Mouse (Mus musculus) embryonic fibroblast, embryonic 13.5 days (primary cell): ENCODE measurements around the gene Rnf145. TPM values are rescaled to one million over a fixed set of nuclear protein-coding genes. Genes with fewer than 3 reads are reported as not detected.

Source experiments
- H3K27ac ChIP-seq: 2 replicates; pipeline ENCODE4 v1.5.1; 2012; ENCODE audit warnings: low read length, control low read depth, inconsistent platforms; ENCODE audit not compliant: insufficient read depth
- H3K4me1 ChIP-seq: 2 replicates; pipeline ENCODE4 v1.6.1; 2011; ENCODE audit warnings: low read length; ENCODE audit not compliant: control insufficient read depth, insufficient read depth
- H3K4me3 ChIP-seq: 2 replicates; pipeline ENCODE4 v1.5.1; 2011; ENCODE audit warnings: mild to moderate bottlenecking, control low read depth, low read length; ENCODE audit not compliant: insufficient read depth
- CTCF ChIP-seq: IDR thresholded peaks from 2 replicates; pipeline ENCODE4 v1.5.1; 2011; ENCODE audit warnings: mild to moderate bottlenecking, control low read depth, low read length, moderate library complexity, borderline replicate concordance; ENCODE audit not compliant: insufficient read depth
- POLR2A ChIP-seq: IDR thresholded peaks from 2 replicates; pipeline ENCODE4 v1.6.1; 2011; ENCODE audit warnings: low read depth, mild to moderate bottlenecking, control low read depth, low read length, moderate library complexity
- polyA plus RNA-seq: library from polyadenylated mRNA; stranded (reverse); fragments of >200 nt; gene quantifications from 2 replicates; pipeline ENCODE4 v1.2.4, GENCODE M21; 2011; ENCODE audit warnings: low read depth; ENCODE audit not compliant: missing spikeins, insufficient read length

Gene Rnf145
- polyA plus RNA-seq, 1 experiment, result 64.8 TPM

GRCm38 (mm10) chr11:44577911-44578310, 59.1 kb downstream of the Rnf145 start:
- Histone ChIP-seq H3K4me1 (no peaks in the 10 kb centered on the region), H3K27ac (no peak overlapping the region), H3K4me3 (no peak overlapping the region)
- TF ChIP-seq POLR2A (no peak), CTCF (no peak)

GRCm38 (mm10) chr11:44581277-44581683, 62.5 kb downstream of the Rnf145 start:
- TF ChIP-seq POLR2A (no peak), CTCF (peak; percentile 43; the same call in 1 of the 2 replicates)
- Histone ChIP-seq H3K4me3 (no peak overlapping the region), H3K27ac (no peak overlapping the region), H3K4me1 (no peaks in the 10 kb centered on the region)

GRCm38 (mm10) chr11:44586047-44586696, 67.4 kb downstream of the Rnf145 start:
- Histone ChIP-seq H3K4me1 (no peaks in the 10 kb centered on the region), H3K4me3 (no peak overlapping the region), H3K27ac (no peak overlapping the region)
- TF ChIP-seq POLR2A (no peak), CTCF (no peak)

GRCm38 (mm10) chr11:44593016-44593415, 74.3 kb downstream of the Rnf145 start:
- H3K4me3 ChIP-seq, result no peak overlapping the region
- H3K4me1 ChIP-seq, result no peaks in the 10 kb centered on the region
- H3K27ac ChIP-seq, result no peak overlapping the region
- TF ChIP-seq CTCF (no peak), POLR2A (no peak)

GRCm38 (mm10) chr11:44594768-44595167, 76.0 kb downstream of the Rnf145 start:
- no peak overlapping the region for H3K4me3 ChIP-seq
- TF ChIP-seq CTCF, result no peak
- no peak for TF ChIP-seq POLR2A

DNA sequence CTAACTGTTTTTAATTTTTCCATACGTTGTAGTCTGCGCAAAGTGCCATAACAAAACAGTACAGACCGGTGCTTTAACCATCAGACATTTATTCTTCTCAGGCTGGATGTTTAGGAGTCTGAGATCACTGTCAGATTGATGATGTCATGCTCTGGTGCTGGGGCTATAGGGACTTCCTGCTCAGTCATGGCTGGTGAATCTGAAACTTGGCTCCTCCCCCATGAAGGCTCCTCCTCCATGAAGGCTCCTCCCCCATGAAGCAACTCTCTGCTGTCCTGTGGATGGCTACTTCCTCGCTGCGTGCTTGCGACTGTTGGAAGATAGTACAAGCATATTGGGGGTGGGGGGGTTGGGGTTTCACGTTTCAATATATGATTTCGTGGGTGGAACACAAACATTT, 88.1 kb downstream of the Rnf145 start:
- TF ChIP-seq CTCF (no peak), POLR2A (no peak)

More at GRCm38 (mm10) chr11:44594768-44595167, 76.0 kb downstream of the Rnf145 start:
- no peaks in the 10 kb centered on the region for H3K4me1 ChIP-seq
- peak overlapping the region; percentile 58 for H3K27ac ChIP-seq

GRCm38 (mm10) chr11:44608646-44609045, 89.9 kb downstream of the Rnf145 start:
- peaks cover 7% of the 10 kb centered on the region; the same call in 1 of the 2 replicates for H3K4me1 ChIP-seq
- no peak for TF ChIP-seq POLR2A
- no peak for TF ChIP-seq CTCF
- H3K27ac ChIP-seq, result no peak overlapping the region
- no peak overlapping the region for H3K4me3 ChIP-seq

More for the DNA sequence above, 88.1 kb downstream of the Rnf145 start:
- Histone ChIP-seq H3K4me3 (no peak overlapping the region), H3K4me1 (0 out of 2 replicates have a peak, but pooled peaks cover 2% of the 10 kb centered on the region), H3K27ac (no peak overlapping the region)

DNA sequence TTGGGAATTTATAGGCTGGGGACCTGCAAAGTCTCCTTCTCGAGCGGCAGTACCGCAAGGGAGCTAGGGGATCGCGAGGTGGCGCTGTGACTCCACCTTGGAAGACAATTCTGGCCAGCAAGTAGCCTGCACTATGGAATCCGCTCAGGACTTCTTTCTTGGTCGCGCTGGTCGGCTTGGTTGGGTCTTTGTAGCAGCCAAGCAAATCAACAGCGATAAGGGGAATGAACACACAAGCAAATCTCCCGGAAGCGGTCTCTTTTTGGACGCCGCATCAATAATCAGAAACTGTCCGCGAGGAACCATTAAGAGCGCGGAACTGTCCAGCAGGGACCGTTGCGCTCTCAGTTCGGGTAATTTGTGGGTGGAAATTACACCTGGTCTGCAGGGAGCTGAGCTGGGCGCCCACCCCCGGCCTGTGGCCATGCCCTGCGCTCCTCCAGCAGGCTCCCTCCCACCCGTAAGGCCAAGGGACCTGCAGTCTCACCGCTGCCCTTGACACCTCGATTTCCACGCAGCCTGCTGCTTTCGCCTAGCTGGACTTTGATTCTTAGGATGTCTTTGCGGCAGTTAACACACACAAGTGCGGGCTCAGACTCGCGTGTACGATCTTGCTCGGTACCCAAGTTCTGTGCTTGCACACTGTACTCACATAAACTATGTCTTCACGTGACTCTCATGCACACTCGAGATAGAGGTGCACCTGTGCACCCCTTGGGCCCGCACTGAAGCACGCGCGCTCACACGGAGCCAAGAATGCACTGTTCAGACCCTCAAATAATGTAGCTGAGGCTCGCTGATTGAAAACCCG, 92.4 kb downstream of the Rnf145 start:
- TF ChIP-seq CTCF, result peak; percentile 90
- TF ChIP-seq POLR2A, result no peak
- H3K27ac ChIP-seq, result no peak overlapping the region
- peaks cover 7% of the 10 kb centered on the region; the same call in 1 of the 2 replicates for H3K4me1 ChIP-seq
- H3K4me3 ChIP-seq, result peak overlapping the region; percentile 14

DNA sequence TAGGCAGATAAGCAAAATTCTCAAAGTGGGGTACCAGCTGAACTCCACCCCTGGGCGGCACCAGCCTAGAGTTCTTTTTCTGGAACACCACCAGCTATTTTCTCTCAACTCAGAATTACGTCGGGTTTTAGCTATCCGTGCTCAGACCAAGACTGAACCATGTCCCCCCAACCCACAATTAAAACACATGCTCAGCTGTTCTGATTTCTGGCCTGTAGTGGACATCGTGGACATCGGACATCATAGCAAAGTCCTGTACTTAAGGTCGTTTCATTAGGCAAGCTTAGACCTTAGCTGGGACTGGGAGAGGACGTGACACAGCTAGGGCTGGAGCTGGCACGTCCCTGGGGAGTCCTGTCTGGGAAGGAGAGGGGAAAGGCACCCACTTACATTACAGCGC, 93.4 kb downstream of the Rnf145 start:
- Histone ChIP-seq H3K27ac (no peak overlapping the region), H3K4me1 (peaks cover 7% of the 10 kb centered on the region; the same call in 1 of the 2 replicates), H3K4me3 (no peak overlapping the region)
- TF ChIP-seq CTCF, result no peak
- TF ChIP-seq POLR2A, result no peak
